Mouse (Mus musculus) urinary bladder, adult 2 months (tissue): Measurements from ENCODE around the gene Sh3pxd2a. TPM values are rescaled to one million over a fixed set of nuclear protein-coding genes. Genes with fewer than 3 reads are reported as not detected.

Source experiments
- DNase-seq: peaks from one replicate; pipeline ENCODE4 v3.0.0; 2022; ENCODE audit warnings: low spot score
- polyA plus RNA-seq: library from polyadenylated mRNA; depleted of rRNA; stranded (reverse); fragments of >200 nt; gene quantifications from 2 replicates; pipeline ENCODE4 v1.2.3, GENCODE M21; 2012

Gene Sh3pxd2a
- polyA plus RNA-seq, 1 experiment: 23.2 TPM

DNA sequence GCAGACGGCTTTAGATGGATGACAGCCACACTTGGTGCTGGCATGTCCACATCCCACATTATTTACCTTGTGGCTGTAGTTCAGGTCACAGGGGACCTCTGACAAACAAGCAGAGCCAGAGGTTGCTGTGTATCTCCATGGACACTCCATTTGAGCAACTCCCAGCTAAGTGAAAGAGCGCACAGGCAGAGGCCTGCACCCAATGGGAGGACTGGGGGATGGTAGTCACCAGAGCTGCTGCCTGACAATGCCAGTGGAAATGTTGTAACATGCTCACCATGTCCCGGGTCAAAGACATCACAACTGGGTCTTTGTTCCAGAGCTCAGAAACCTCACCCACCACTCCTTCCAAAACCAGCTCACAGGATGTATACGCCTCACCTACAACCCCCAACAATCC, 153.0 kb downstream of the Sh3pxd2a start:
- DNase-seq: no peak

GRCm38 (mm10) chr19:47309824-47310223, 154.4 kb downstream of the Sh3pxd2a start:
- DNase-seq: no peak

- DNase-seq: no peak
Observed at GRCm38 (mm10) chr19:47306917-47307315, 157.3 kb downstream of the Sh3pxd2a start.

DNA sequence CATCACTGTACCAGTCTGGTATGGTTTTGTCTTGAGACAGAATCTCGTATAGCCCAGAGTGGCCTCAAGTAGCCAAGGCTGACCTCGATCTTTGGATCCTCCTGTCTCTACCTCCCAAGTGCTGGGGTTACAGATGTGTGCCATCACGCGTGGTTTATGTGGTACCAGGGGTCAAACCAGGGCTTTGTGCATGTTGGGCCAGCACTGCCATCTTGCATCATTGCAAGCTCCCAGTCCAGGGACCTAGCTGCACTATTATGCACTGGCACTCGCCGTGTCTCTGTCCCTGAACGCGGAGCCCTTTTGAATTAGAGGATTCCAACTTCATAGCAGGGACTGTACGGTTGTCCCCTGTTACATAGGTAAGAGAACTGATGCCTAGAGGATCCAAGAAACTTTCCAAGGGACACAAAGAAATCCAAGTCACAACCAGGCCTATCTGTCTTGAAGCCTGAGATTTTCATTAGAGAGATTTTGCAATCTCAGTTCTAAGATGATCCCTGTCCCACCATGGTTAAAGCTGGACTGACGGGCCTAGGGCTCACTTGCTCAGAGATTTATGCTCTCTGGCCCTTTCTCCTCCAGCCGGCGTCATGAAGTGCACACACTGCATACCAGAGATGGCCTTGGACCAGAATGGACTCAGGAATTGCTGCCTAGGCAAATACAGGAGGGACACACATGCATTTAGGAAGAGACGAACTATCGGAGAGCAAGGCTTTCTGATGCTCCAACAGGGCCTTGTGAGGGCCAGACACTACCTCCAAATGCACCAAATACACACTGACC, 157.9 kb downstream of the Sh3pxd2a start:
- no peak for DNase-seq

DNA sequence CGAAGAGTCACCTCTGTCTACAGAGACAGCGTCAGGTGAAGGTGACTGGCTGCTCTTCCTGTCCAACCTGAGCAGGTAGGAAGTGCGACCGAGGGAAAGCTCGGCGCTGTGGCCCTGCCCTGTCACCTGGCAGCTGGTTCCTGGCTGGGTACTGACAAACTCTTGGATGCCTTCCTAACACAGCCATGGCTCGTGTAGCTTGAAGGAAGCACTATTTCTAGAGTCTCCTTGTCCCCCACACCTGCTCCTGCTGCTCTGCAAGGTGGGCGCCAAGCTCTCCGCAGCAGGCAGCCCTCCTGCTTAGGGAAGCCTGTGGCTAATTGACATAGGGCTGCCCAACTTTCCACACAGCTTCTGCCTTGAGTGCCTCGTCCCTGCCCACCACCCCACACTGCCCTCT, 158.8 kb downstream of the Sh3pxd2a start:
- DNase-seq: no peak

GRCm38 (mm10) chr19:47304170-47304745, 159.9 kb downstream of the Sh3pxd2a start:
- DNase-seq: no peak

DNA sequence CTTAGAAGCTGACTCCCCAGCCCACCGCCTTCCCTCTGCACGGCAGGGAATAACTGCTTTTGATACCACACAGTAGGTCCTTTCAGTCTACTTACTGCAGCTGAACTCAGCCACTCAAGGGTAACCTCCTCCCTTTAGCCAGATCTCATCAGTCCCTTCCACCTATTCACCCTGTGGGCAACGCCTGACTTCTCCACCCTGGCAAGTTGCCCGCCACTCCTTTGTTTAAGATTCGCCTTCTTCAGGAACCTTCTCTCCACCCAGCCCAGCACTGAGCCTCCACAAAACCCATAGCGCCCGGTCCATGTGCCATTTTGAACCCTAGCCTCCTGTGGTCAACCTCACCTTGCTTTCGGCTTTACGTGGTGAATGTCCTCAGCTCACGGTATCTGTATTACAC, 161.1 kb downstream of the Sh3pxd2a start:
- no peak for DNase-seq

- no peak for DNase-seq
Observed at GRCm38 (mm10) chr19:47302191-47302852, 161.9 kb downstream of the Sh3pxd2a start.

DNA sequence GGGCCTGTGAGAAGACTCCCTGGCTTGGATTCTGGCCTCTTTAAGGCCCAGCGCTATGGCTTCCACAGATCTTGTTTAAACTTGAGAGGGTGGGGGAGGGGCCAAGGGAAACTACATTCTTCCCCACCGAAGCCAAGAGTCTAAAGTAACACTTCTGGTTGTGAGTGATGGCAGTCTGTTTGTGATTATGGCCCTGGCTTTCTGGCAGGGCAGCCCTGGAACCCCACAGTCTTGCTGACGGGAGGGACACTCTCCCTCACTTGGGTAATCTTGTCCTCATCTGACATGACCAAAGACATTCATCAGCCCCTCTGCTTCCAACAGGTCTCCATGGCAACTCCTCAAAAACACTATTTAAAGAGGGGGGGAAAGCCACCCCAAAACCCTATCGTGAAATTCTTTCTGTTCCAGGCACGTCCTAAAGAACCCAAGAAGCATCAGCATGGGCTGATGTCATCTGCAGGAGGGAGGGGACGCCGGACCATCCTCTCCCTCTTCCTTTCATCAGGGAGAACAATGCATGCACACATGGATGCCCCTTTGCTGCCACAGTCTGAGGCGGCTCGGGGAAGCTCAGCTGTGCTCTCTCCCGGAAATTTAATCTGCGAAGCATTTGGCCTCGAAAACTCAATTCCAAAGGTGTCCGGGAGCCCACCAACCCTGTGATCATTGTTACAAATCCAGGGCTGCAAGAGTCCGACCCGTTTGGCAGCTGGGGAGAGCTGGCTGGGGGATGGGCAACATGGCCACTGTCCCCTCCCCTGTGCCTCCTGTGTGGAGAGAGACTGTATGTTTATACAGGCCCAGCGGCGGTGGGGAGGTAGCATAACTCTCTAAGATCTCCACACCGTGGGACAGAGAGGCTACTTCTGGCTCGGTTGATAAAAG, 162.7 kb downstream of the Sh3pxd2a start:
- DNase-seq: no peak

- no peak for DNase-seq
Observed at GRCm38 (mm10) chr19:47298100-47298499, 166.1 kb downstream of the Sh3pxd2a start.

DNA sequence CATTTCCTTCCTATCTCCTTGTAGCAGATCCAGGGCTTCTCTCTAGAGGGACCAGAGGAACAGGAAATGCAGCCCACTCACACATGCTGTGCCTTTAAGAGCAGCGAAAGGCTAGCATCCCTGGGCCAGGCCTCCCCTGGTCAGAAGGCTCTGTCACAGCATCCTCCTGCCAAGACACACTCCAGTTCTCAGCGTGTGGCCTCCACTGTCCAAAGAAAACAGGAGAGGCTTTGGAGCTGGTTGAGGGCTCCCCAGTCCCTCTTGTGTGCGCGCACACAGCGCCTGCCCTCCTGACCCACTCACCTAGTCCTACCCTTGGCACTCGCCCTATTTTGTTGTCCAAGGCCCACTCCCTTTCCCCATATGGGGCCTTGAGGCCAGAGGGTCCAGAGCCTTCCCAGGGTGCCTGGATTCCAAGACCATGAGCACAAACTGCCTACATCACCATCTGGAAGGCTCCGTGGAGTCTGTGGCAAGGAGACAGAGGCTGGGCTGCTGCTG, 171.7 kb downstream of the Sh3pxd2a start:
- DNase-seq: no peak

- no peak for DNase-seq
Observed at GRCm38 (mm10) chr19:47291307-47292080, 172.7 kb downstream of the Sh3pxd2a start.

GRCm38 (mm10) chr19:47286886-47287450, 177.2 kb downstream of the Sh3pxd2a start:
- no peak for DNase-seq

- DNase-seq: no peak
Observed at GRCm38 (mm10) chr19:47285581-47285980, 178.6 kb downstream of the Sh3pxd2a start.

DNA sequence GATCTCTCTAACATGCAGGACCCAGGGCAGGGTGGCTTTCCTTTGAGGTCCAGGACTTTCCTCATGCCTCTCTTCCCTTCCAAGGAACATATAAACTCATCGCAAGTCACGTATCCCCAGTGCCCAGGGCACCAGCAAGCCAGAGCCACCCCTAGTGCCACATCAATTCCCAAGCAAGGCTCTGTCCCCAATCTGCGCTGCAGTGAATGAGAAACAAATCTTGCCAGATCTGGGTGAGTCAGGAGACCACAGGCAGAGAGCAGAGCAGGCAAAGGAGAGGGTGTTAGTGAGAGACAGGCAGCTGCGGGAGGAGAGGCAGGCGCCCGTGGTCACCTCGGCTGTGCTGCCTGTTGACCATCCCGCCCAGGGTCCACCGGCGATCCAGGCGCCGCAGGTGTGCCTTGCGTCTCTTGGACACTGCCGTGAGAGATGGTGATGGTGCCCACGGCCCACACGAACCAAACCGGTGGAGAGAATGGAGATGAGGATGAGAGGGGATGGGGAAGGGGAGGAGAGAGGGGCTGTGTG, 181.4 kb downstream of the Sh3pxd2a start:
- no peak for DNase-seq

DNA sequence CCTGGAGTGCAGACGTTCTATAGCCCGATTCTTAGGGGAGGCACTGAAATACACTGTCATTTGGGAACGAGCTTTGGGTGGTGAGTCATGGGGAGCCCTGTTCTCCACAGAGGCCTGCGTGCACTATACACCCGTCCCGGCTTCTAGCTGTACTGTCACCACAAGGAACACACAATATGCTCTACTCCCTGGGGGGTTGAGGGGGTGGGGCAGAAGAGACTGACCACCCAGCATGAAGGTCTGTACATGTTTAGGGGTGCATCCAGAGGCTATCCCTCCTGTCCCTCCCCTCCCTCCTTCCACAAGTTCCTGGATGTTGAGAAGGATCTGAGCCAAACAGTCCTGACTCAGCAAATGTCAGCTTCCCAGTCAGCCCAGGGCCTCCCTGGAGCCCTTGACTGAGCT, 182.1 kb downstream of the Sh3pxd2a start:
- no peak for DNase-seq

- DNase-seq: no peak
Observed at GRCm38 (mm10) chr19:47280894-47281293, 183.3 kb downstream of the Sh3pxd2a start.

- peak; percentile 57 for DNase-seq
Observed at GRCm38 (mm10) chr19:47279788-47280532, 184.2 kb downstream of the Sh3pxd2a start.

- DNase-seq: no peak
Observed at GRCm38 (mm10) chr19:47279372-47279771, 184.8 kb downstream of the Sh3pxd2a start.

DNA sequence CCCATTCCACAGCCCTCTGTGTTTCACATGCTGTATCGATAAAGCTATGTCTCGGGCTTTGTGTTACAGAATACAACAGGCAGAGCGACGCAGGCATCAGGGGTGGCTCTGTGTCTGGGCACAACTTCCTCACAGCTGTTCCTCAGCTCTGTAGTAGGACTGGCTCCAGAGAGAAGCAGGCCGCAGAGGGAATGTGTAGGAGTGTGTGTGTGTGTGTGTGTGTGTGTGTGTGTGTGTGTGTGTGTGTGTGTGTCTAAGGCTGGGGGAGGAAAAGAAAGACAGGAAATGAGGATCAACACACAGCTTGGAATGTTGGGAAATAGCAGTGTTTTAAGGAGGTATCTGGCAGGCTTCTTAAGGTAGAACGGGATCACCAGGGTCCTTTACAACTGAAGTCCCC, 187.5 kb downstream of the Sh3pxd2a start:
- no peak for DNase-seq
